Mouse (Mus musculus) mesoderm, embryonic 11.5 days (tissue): ENCODE results near the gene Olfr1373.

ENCODE experiments used
- DNase-seq: peaks from one replicate; pipeline ENCODE4 v3.0.0-alpha.2; 2012; ENCODE audit warnings: low read depth, low spot score

Olfr1373 gene

DNA sequence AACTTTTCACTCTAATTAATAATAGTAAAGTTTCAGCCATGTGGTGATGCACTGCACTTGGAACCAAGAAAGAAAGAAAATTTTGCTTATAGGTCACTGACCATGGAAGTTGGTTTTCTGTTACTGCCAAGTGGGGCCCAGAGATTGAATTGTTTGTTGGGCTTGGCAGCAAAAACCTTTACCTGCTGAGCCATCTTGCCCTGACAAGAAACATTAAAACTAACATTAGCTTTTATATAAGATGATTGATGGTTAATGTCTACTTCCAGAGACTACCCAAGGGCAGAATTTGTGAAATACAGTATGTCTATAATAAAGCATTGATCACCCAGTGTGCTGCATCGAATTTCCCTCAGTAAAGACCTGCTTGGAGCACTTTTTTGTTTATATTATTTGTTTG lies 38.9 kb downstream of the Olfr1373 start:
- no peak for DNase-seq

DNA sequence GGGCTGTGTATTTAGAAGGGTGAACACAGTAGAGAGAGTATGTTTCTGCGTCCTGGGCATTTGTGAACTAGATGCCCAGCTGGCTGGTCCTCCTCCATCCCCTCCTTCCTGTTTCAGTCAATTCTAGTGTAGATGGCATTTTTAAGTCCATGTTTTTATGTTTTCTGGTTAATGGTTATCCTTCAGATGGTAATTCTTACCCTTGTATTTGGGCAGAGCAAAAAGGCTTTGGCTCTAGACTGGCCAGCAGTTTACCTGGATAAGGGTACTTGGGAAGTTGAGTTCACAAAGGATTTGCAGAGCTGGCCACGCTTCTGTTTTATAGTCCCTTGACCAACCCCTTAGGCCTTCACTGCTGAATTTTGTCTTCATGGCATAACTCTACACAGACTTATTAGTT lies 39.3 kb downstream of the Olfr1373 start:
- DNase-seq: no peak

- DNase-seq: no peak
These were observed 39.8 kb downstream of the Olfr1373 start for GRCm38 (mm10) chr11:52105503-52105902.

GRCm38 (mm10) chr11:52102977-52103376 lies 42.4 kb downstream of the Olfr1373 start:
- DNase-seq: no peak

DNA sequence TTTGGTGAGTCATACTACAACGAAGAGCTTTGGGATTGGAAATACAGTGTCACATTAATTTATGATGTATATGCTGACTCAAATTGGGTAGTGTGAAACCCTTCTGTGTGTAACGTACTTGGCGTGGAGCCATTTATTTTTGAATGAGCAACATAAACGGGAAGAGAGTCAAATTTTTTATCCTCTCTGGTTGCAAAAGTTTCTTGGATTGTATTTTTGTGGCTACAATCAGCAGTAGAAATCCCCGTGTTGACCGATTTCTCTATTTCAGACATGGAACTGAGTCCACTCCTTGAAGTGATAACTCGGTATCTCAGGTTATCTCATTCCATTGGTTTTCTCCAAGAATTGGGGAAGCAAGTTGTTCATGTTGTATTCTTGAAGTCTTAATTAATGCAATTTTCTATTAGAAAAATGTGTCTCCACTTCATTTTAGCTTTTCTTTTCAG lies 45.5 kb downstream of the Olfr1373 start:
- DNase-seq: no peak

DNA sequence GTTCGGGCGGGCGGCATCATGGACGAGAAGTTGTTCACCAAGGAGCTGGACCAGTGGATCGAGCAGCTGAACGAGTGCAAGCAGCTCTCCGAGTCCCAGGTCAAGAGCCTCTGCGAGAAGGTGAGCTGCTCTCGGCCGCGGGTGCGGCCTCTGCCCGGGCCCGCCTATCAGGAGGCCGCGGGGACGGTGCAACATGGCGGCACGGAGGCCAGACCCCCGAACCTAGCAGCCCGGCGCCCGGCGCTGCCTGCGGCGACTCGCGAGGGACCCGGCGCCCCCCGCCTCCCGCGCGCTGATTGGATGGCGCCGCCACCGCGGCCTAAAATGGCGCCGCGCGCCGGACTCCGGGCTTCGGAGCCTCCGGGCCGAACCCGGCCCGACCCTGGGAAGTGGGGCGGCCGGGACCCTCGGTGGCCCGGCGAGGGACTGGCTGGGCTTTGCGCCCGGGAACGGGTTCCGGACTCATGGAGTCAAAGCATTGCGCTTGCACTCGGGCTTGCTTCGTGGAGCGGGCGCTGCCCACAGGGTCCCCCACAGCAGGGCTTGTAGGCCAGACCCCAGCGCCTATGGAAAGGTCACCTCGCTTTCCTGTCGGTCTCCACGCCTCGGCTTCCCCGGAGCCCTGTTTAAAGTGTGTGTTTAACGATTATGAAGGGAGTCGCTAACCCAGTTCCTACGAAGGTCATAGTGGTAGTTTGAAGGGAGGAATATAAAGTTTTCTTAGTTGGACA lies 46.1 kb downstream of the Olfr1373 start:
- peak; percentile 89 for DNase-seq

- DNase-seq: peak; percentile 99
These were observed 46.9 kb downstream of the Olfr1373 start, which contains the start of gene Ppp2ca for GRCm38 (mm10) chr11:52098398-52098946. Gene Ppp2ca (plus strand): TSS chr11:52098681.

DNA sequence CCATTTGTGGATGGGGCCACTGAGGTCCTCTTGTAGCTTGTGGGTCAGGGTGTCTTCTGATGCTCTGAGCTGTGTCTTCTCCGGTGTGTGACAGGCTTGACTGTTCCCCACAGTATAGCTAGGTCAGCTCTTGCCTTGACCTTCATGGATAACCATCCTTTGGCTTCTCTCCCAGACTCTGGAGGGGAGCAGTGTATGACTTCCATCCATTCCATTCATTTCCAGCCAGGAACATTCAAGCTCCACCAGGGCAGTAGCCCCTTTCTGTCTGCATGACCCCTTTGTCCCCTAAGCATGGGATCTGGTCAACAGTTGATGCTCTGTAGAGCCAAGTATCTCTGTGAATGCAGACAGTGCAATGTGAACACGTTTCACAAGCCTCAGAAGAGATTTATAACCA lies 47.7 kb downstream of the Olfr1373 start:
- no peak for DNase-seq

GRCm38 (mm10) chr11:52097016-52097415 lies 48.3 kb downstream of the Olfr1373 start:
- no peak for DNase-seq
